Mouse (Mus musculus) neural tube, embryonic 12.5 days (tissue): ENCODE measurements around the gene Srbd1. TPM values are rescaled to one million over a fixed set of nuclear protein-coding genes. Genes with fewer than 3 reads are reported as not detected.

Experiments
- ATAC-seq: fragments of 200-750 bp; cut with Nextera tagmentation; 2 replicates; pipeline ENCODE4 v1.8.0; 2017; ENCODE audit warnings: low read depth, mild to moderate bottlenecking, moderate TSS enrichment, moderate library complexity; ENCODE audit not compliant: low FRiP score
- H3K27ac ChIP-seq: fragments of 300-500 bp; sonication (generic); 2 replicates; pipeline ENCODE4 v1.5.1; 2016
- H3K27me3 ChIP-seq: fragments of 300-500 bp; sonication (generic); replicated peaks from 2 replicates; pipeline ENCODE4 v1.6.1; 2016; ENCODE audit warnings: mild to moderate bottlenecking
- H3K36me3 ChIP-seq: fragments of 300-500 bp; sonication (generic); 2 replicates; pipeline ENCODE4 v1.6.1; 2016; ENCODE audit warnings: mild to moderate bottlenecking
- H3K4me1 ChIP-seq: fragments of 300-500 bp; sonication (generic); 2 replicates; pipeline ENCODE4 v1.6.1; 2016
- H3K4me2 ChIP-seq: fragments of 300-500 bp; sonication (generic); replicated peaks from 2 replicates; pipeline ENCODE4 v1.6.1; 2016; ENCODE audit warnings: mild to moderate bottlenecking
- H3K4me3 ChIP-seq: fragments of 300-500 bp; sonication (generic); 2 replicates; pipeline ENCODE4 v1.5.1; 2016
- H3K9ac ChIP-seq: fragments of 300-500 bp; sonication (generic); 2 replicates; pipeline ENCODE4 v1.6.1; 2016; ENCODE audit warnings: mild to moderate bottlenecking
- H3K9me3 ChIP-seq: fragments of 300-500 bp; sonication (generic); 2 replicates; pipeline ENCODE4 v1.6.1; 2016; ENCODE audit warnings: mild to moderate bottlenecking
- WGBS: fragments of 180-500 bp; shearing (Covaris S2); methylation state at CpG from one replicate; pipeline ENCODE4 v1.1.7; 2016; 5-methylcytosine and 5-hydroxymethylcytosine counted together
- polyA plus RNA-seq: library from polyadenylated mRNA; unstranded; fragments of >200 nt; fragmentation: Nextera tagmentation; extraction: Ambion mirVana; gene quantifications from 2 replicates; pipeline ENCODE4 v1.2.1, GENCODE M21; 2016

The Srbd1 gene
- polyA plus RNA-seq, 1 experiment from 2014 or later = 18.3 TPM

GRCm38 (mm10) chr17:86167320-86168230 is 22.6 kb upstream of the Srbd1 start, which contains the start of gene Prkce:
Gene Prkce, plus strand, starts transcription at chr17:86167785.
- H3K4me2 ChIP-seq = peak within 1 kb of the TSS; percentile 90
- ATAC-seq = peak; percentile 75
- under 1% methylated on average over 95 of the region's 115 CpGs for WGBS
- no peaks in the 10 kb centered on the region for H3K9me3 ChIP-seq
- peaks cover 31% of the 10 kb centered on the region for H3K4me1 ChIP-seq
- peak within 1 kb of the TSS; percentile 72 for H3K4me3 ChIP-seq
- H3K27me3 ChIP-seq = 0 out of 2 replicates have a peak, but pooled peaks cover 3% of the 10 kb centered on the region
- peak within 1 kb of the TSS; percentile 80 for H3K9ac ChIP-seq
- no peaks in the 10 kb centered on the region for H3K36me3 ChIP-seq
- peak within 1 kb of the TSS; percentile 86 for H3K27ac ChIP-seq

GRCm38 (mm10) chr17:86166567-86167319 is 21.8 kb upstream of the Srbd1 start:
- under 1% methylated on average over 46 of the region's 46 CpGs for WGBS
- no peaks in the 10 kb centered on the region for H3K9me3 ChIP-seq
- H3K9ac ChIP-seq = peak overlapping the region; percentile 80
- H3K27me3 ChIP-seq = 0 out of 2 replicates have a peak, but pooled peaks cover 3% of the 10 kb centered on the region
- peak; percentile 76 for ATAC-seq
- peak overlapping the region; percentile 90 for H3K4me2 ChIP-seq
- H3K4me1 ChIP-seq = peaks cover 32% of the 10 kb centered on the region
- H3K36me3 ChIP-seq = no peaks in the 10 kb centered on the region
- peak overlapping the region; percentile 72 for H3K4me3 ChIP-seq
- peak overlapping the region; percentile 86 for H3K27ac ChIP-seq

- no peak for ATAC-seq
- 0 out of 2 replicates have a peak, but pooled peaks cover 3% of the 10 kb centered on the region for H3K27me3 ChIP-seq
- H3K9ac ChIP-seq = peak overlapping the region; percentile 80
- H3K4me1 ChIP-seq = peaks cover 32% of the 10 kb centered on the region
- peak overlapping the region; percentile 86; the same call in 1 of the 2 replicates for H3K27ac ChIP-seq
- no peaks in the 10 kb centered on the region for H3K9me3 ChIP-seq
- peak overlapping the region; percentile 72 for H3K4me3 ChIP-seq
- WGBS = 2% methylated on average over 19 of the region's 19 CpGs
- H3K36me3 ChIP-seq = no peaks in the 10 kb centered on the region
- peak overlapping the region; percentile 90 for H3K4me2 ChIP-seq
These were observed 21.1 kb upstream of the Srbd1 start for GRCm38 (mm10) chr17:86166051-86166566.

GRCm38 (mm10) chr17:86164416-86164815 is 19.4 kb upstream of the Srbd1 start:
- no peak for ATAC-seq
- no peaks in the 10 kb centered on the region for H3K27me3 ChIP-seq
- H3K27ac ChIP-seq = no peak overlapping the region
- H3K36me3 ChIP-seq = no peaks in the 10 kb centered on the region
- no peaks in the 10 kb centered on the region for H3K9me3 ChIP-seq
- no peak overlapping the region for H3K4me2 ChIP-seq
- no peak overlapping the region for H3K4me3 ChIP-seq
- 82% methylated on average over 7 of the region's 7 CpGs for WGBS
- H3K4me1 ChIP-seq = peaks cover 19% of the 10 kb centered on the region
- H3K9ac ChIP-seq = no peak overlapping the region

GRCm38 (mm10) chr17:86162672-86163071 is 17.7 kb upstream of the Srbd1 start:
- WGBS = 67% methylated on average over 15 of the region's 15 CpGs

GRCm38 (mm10) chr17:86156999-86157398 is 12.0 kb upstream of the Srbd1 start:
- no peak overlapping the region for H3K27ac ChIP-seq
- no peak for ATAC-seq
- WGBS = 75% methylated on average over 6 of the region's 6 CpGs
- no peaks in the 10 kb centered on the region for H3K9me3 ChIP-seq
- no peaks in the 10 kb centered on the region for H3K4me1 ChIP-seq
- no peaks in the 10 kb centered on the region for H3K27me3 ChIP-seq
- no peak overlapping the region for H3K4me3 ChIP-seq
- no peak overlapping the region for H3K9ac ChIP-seq
- no peak overlapping the region for H3K4me2 ChIP-seq
- H3K36me3 ChIP-seq = no peaks in the 10 kb centered on the region

More at GRCm38 (mm10) chr17:86162672-86163071, 17.7 kb upstream of the Srbd1 start:
- no peak overlapping the region for H3K27ac ChIP-seq
- ATAC-seq = no peak
- H3K9me3 ChIP-seq = no peaks in the 10 kb centered on the region
- no peaks in the 10 kb centered on the region for H3K36me3 ChIP-seq
- H3K9ac ChIP-seq = no peak overlapping the region
- peaks cover 7% of the 10 kb centered on the region; the same call in 1 of the 2 replicates for H3K4me1 ChIP-seq
- no peak overlapping the region for H3K4me2 ChIP-seq
- H3K27me3 ChIP-seq = no peaks in the 10 kb centered on the region
- no peak overlapping the region for H3K4me3 ChIP-seq

GRCm38 (mm10) chr17:86150867-86151348 is 5.9 kb upstream of the Srbd1 start:
- WGBS = 21% methylated on average over 5 of the region's 5 CpGs
- Histone ChIP-seq H3K27ac (no peak overlapping the region), H3K9ac (no peak overlapping the region), H3K4me3 (no peak overlapping the region), H3K4me1 (no peaks in the 10 kb centered on the region), H3K9me3 (no peaks in the 10 kb centered on the region), H3K36me3 (no peaks in the 10 kb centered on the region), H3K27me3 (no peaks in the 10 kb centered on the region), H3K4me2 (no peak overlapping the region)
- ATAC-seq = peak; percentile 92

- no peak for ATAC-seq
- 93% methylated on average over 1 of the region's 1 CpGs for WGBS
These were observed 4.8 kb upstream of the Srbd1 start for GRCm38 (mm10) chr17:86149726-86150125.

GRCm38 (mm10) chr17:86144537-86145078 is 367 bp downstream of the Srbd1 start:
- peaks cover 13% of the 10 kb centered on the region; the same call in 1 of the 2 replicates for H3K36me3 ChIP-seq
- peak; percentile 67 for ATAC-seq
- H3K27ac ChIP-seq = no peak overlapping the region
- WGBS = 1% methylated on average over 33 of the region's 33 CpGs
- H3K4me2 ChIP-seq = peak overlapping the region; percentile 94
- peak overlapping the region; percentile 65 for H3K9ac ChIP-seq
- H3K4me3 ChIP-seq = peak overlapping the region; percentile 63
- H3K9me3 ChIP-seq = no peaks in the 10 kb centered on the region
- H3K4me1 ChIP-seq = peaks cover 7% of the 10 kb centered on the region
- no peaks in the 10 kb centered on the region for H3K27me3 ChIP-seq

More at GRCm38 (mm10) chr17:86149726-86150125, 4.8 kb upstream of the Srbd1 start:
- no peak overlapping the region for H3K9ac ChIP-seq
- no peak overlapping the region for H3K4me3 ChIP-seq
- no peaks in the 10 kb centered on the region for H3K27me3 ChIP-seq
- no peaks in the 10 kb centered on the region for H3K9me3 ChIP-seq
- no peaks in the 10 kb centered on the region for H3K4me1 ChIP-seq
- no peaks in the 10 kb centered on the region for H3K36me3 ChIP-seq
- H3K4me2 ChIP-seq = no peak overlapping the region
- no peak overlapping the region for H3K27ac ChIP-seq

GRCm38 (mm10) chr17:86135835-86136234 is 9.1 kb downstream of the Srbd1 start:
- Histone ChIP-seq H3K9ac (no peak overlapping the region), H3K4me3 (no peak overlapping the region), H3K36me3 (peaks cover 51% of the 10 kb centered on the region), H3K27me3 (no peaks in the 10 kb centered on the region), H3K4me2 (no peak overlapping the region), H3K4me1 (no peaks in the 10 kb centered on the region), H3K27ac (no peak overlapping the region), H3K9me3 (no peaks in the 10 kb centered on the region)
- WGBS = 82% methylated on average over 10 of the region's 10 CpGs
- no peak for ATAC-seq

GRCm38 (mm10) chr17:86134461-86134860 is 10.5 kb downstream of the Srbd1 start:
- H3K9me3 ChIP-seq = no peaks in the 10 kb centered on the region
- H3K27me3 ChIP-seq = no peaks in the 10 kb centered on the region
- H3K9ac ChIP-seq = no peak overlapping the region
- WGBS = 89% methylated on average over 6 of the region's 6 CpGs
- no peak overlapping the region for H3K27ac ChIP-seq
- no peaks in the 10 kb centered on the region for H3K4me1 ChIP-seq
- no peak for ATAC-seq
- peaks cover 47% of the 10 kb centered on the region for H3K36me3 ChIP-seq
- no peak overlapping the region for H3K4me2 ChIP-seq
- no peak overlapping the region for H3K4me3 ChIP-seq
